Mouse (Mus musculus) megakaryocyte, embryonic 14.5 days (primary cell): ENCODE data around the gene Fam155a. TPM values are rescaled to one million over a fixed set of nuclear protein-coding genes. Genes with fewer than 3 reads are reported as not detected.

ENCODE experiments used
- H3K27me3 ChIP-seq: replicated peaks from 2 replicates; pipeline ENCODE3; 2012; ENCODE audit warnings: inconsistent platforms
- H3K36me3 ChIP-seq: replicated peaks from 2 replicates; pipeline ENCODE3; 2012; ENCODE audit warnings: low read length, inconsistent platforms, mixed read lengths
- H3K4me1 ChIP-seq: 2 replicates; pipeline ENCODE4 v1.6.1; 2012; ENCODE audit warnings: inconsistent platforms
- H3K4me3 ChIP-seq: replicated peaks from 2 replicates; pipeline ENCODE3; 2012; ENCODE audit warnings: moderate library complexity, mild to moderate bottlenecking, inconsistent platforms
- H3K9me3 ChIP-seq: 2 replicates; pipeline ENCODE4 v1.6.1; 2012; ENCODE audit warnings: inconsistent platforms
- FLI1 ChIP-seq: IDR thresholded peaks from 2 replicates; pipeline ENCODE4 v1.6.1; 2012; ENCODE audit warnings: low read length, inconsistent platforms, mixed read lengths
- GATA1 ChIP-seq: IDR thresholded peaks from 3 replicates; pipeline ENCODE4 v1.6.1; 2012; ENCODE audit warnings: mixed read lengths, low read length, inconsistent platforms, borderline replicate concordance
- polyA plus RNA-seq: library from polyadenylated mRNA; stranded (reverse); fragments of >175 nt; gene quantifications from 2 replicates; pipeline ENCODE4 v1.2.3, GENCODE M21; 2012; ENCODE audit warnings: low replicate concordance; ENCODE audit not compliant: insufficient read depth

The Fam155a gene
- polyA plus RNA-seq, 1 experiment, result 0.10 TPM

DNA sequence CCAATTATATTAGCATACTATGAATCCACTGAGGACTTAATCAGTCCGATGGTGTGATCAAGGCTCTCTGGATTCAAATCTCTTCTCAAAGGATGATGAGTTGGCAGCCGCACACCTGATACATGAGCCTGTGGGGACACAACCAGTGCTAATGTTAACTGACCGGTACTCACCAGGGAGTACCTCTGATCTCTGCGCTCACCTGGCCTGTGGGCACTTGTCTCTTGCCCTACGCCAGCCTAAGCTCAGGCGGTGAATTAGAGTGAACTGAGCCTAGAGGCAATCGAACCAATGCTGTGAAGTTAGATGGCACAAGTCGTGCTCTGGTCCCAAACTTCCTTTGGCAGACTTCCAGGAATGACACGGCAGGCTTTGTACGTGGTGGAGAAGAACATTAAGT lies 9.4 kb upstream of the Fam155a start:
- H3K27me3 ChIP-seq, result no peaks in the 10 kb centered on the region
- peaks cover 42% of the 10 kb centered on the region for H3K9me3 ChIP-seq
- H3K4me1 ChIP-seq, result no peaks in the 10 kb centered on the region
- H3K36me3 ChIP-seq, result no peaks in the 10 kb centered on the region
- no peak for TF ChIP-seq GATA1
- TF ChIP-seq FLI1, result no peak
- no peak overlapping the region for H3K4me3 ChIP-seq

DNA sequence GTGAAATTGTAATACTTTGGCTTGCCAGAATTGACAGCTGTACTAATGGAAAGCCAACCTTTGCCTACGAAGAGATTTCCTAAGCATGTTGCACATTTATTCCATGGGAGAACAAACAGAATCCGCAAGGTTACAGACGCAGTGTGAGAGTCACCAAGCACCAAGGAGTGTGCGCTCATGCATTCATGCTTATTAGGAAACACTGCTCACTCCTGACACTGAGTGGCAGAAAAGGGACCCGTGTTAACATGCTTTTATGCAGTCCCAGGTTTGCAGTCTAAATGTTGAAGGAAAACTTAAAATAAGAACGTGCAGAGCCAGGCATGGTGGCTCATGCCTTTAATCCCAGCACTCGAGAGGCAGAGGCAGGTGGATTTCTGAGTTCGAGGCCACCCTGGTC lies 7.2 kb upstream of the Fam155a start:
- no peaks in the 10 kb centered on the region for H3K27me3 ChIP-seq
- H3K4me1 ChIP-seq, result no peaks in the 10 kb centered on the region
- TF ChIP-seq FLI1 (no peak), GATA1 (no peak)
- H3K36me3 ChIP-seq, result no peaks in the 10 kb centered on the region
- H3K9me3 ChIP-seq, result peaks cover 42% of the 10 kb centered on the region
- no peak overlapping the region for H3K4me3 ChIP-seq

DNA sequence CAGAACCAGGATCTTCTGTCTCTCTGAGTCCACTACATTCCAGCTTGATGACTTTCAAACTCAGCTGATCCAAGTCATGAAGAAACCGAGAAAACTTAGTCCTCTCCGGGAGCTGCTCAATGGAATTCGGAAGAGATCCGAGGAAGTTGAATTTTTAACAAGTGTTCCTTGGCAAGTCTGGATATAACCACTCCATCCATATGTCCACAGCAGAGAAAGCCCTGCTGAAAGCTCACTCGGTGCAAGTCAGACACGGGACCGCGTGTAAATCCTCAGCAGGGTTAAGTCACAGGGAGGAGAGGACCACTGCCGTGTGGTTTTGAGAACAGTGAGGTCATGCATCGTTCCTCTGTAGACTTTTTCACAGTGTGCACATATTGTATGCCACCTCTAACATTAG lies 5.9 kb upstream of the Fam155a start:
- Histone ChIP-seq H3K36me3 (no peaks in the 10 kb centered on the region), H3K4me1 (no peaks in the 10 kb centered on the region), H3K27me3 (peaks cover 10% of the 10 kb centered on the region), H3K4me3 (no peak overlapping the region), H3K9me3 (peaks cover 33% of the 10 kb centered on the region)
- no peak for TF ChIP-seq GATA1
- TF ChIP-seq FLI1, result no peak

DNA sequence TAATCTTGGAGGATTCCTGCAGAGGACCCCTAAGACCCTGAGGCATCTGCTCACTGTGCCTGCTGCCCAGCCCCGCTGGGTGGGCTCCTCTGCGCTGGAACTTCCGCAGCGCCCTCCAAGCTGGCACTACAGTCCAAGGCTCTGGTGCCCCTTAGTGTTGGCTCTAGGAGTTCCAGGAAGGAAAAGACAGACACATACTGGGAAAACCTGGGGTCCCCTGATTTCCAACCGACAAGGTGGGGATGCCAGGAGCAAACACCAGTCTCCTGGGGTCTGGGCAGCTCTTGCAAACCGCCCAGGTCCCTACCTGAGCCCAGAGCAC lies 1.5 kb upstream of the Fam155a start:
- Histone ChIP-seq H3K36me3 (no peaks in the 10 kb centered on the region), H3K9me3 (peaks cover 26% of the 10 kb centered on the region), H3K27me3 (peaks cover 31% of the 10 kb centered on the region), H3K4me3 (no peak overlapping the region), H3K4me1 (no peaks in the 10 kb centered on the region)
- no peak for TF ChIP-seq GATA1
- TF ChIP-seq FLI1, result no peak

DNA sequence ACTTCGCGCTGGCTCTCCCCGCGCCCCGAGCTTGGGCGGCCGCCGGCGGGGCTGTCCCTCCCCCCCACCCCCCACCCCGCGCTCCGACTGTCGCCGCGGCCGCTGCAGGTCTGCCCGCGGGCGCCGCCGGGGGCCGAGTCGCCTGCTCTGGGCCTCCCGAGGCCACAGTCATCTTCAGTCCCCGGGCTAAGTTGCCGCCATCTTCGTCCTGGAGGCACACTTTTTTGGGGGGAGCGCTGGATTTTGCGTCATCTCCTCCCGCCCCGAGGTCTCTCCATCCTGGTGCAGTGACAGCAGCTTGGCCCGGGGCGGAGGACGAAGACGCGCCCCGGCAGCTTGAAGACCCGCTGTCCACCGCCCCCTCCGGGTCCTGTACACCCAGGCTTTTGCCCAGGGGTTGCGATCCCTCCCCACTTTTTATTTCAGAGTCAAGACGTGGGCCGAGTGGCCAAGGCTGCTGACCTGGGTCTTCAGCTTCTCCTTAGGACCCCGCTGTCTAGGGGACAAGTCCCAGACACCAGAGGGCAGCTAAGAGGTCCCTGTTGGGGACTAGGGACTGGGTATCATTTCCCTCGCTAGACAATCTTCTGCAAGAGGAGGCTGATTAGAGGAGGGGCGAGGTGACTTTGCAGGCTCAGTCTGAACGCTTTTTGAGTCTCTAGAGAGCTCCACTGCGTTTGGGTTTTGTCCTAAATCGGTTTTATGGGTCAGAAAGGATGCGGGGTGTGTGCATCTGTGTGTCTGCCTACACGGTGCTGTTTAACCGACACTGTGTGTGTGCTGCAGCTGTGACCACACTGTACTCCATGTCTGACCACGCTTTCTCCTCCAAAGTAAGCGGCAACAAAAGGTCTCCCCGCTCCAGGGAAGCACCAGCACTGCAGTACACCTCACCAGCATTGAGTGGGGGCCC lies 901 bp upstream of the Fam155a start:
- TF ChIP-seq GATA1 (no peak), FLI1 (no peak)
- peaks cover 31% of the 10 kb centered on the region for H3K27me3 ChIP-seq
- no peaks in the 10 kb centered on the region for H3K4me1 ChIP-seq
- no peaks in the 10 kb centered on the region for H3K36me3 ChIP-seq
- peaks cover 26% of the 10 kb centered on the region for H3K9me3 ChIP-seq
- H3K4me3 ChIP-seq, result no peak overlapping the region

DNA sequence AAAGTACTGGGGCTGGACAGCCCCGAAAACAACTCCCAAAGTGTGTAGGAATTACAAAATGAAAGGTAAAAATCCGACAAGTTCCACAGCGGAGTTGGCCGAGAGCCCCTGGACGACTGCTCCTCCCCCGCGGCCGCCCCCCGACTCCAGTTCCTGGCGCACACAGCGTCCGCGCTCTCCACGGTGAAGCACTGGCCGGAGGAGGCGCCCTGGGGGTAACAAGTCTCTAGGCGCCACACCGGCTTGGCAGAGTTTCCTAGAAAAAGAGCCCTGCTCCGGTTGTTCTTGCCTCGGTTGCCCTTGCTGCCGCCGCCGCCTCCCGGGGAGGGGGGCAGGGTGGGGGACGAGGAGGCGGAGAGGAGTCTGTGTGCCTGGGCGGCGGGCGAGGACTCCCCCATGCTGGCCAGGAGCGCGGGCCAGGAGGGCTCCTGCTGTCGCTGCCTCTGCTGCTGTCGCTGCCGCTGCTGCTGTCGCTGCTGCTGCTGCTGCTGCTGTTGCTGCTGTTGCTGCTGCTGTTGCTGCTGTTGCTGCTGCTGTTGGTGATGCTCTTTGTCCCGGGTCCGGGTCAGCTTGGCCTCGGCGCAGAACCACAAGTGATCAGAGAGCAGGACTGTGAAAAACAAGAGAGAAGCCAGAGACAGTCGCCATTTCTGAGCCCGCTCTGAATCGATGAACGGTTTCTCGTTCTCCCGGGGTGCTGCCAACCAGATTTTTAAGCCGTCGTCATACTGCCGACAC lies 531 bp downstream of the Fam155a start:
- Histone ChIP-seq H3K4me3 (no peak overlapping the region), H3K4me1 (no peaks in the 10 kb centered on the region), H3K27me3 (peaks cover 31% of the 10 kb centered on the region), H3K9me3 (peaks cover 17% of the 10 kb centered on the region), H3K36me3 (no peaks in the 10 kb centered on the region)
- TF ChIP-seq GATA1, result no peak
- TF ChIP-seq FLI1, result no peak

DNA sequence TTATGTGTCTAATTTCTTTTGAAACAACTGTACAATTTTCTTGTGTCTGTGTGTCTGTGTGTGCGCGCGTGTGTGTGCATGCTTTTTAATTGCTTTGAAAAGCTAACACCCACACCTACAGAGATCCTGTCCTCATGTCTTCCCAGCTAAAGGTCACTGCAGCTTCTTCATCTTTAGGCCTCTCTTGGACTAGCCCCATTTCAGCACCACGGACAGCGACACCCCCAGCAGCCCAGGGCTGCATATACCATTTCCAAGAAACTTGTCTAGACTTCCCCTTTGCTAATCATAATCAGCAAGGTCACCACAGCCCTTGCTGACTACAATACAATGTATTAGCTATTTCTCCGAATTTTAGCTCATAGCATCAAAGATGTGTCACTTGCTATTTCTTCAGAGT lies 1.9 kb downstream of the Fam155a start:
- peaks cover 31% of the 10 kb centered on the region for H3K27me3 ChIP-seq
- no peaks in the 10 kb centered on the region for H3K36me3 ChIP-seq
- TF ChIP-seq GATA1, result no peak
- TF ChIP-seq FLI1, result no peak
- no peak overlapping the region for H3K4me3 ChIP-seq
- H3K4me1 ChIP-seq, result no peaks in the 10 kb centered on the region
- H3K9me3 ChIP-seq, result peaks cover 13% of the 10 kb centered on the region

DNA sequence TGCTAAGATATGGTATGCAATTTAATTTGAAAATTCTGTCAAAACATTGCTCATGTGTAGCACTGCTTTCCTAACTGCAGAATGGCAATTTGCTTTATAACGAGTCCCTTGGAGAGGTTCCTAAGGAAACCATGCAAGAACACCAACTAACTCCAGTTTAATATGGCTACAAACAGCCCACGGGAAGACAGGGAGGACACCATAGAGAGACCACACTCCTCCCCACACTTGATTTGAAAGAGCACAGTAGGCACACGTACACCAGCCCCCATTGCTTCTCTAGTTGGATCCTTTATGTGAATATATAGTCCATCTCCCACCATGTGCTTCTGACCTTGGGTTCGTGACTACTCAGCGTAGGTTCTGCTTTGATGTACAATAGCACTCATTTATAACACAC lies 35.8 kb downstream of the Fam155a start:
- H3K36me3 ChIP-seq, result no peaks in the 10 kb centered on the region
- TF ChIP-seq GATA1 (no peak), FLI1 (no peak)
- no peaks in the 10 kb centered on the region for H3K27me3 ChIP-seq
- H3K4me1 ChIP-seq, result no peaks in the 10 kb centered on the region
- no peak overlapping the region for H3K4me3 ChIP-seq
- H3K9me3 ChIP-seq, result no peaks in the 10 kb centered on the region

DNA sequence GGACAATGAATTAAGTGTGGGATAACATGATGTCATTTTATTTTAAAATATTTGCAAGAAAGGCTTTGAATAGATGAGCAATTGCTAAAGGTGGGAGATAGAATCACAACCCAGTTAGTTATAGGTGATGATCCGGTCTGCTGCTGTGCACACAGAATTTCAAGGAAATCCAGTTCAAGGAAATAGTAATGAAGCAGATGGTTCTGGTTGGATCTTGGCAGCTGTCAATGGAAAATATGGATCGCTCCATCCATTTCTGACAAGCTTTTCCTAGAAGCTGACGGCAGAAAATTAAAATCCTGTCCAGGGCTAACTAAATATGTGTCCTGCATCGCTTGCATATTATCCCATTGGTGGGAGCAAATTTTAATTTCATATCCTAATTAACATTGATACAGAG lies 61.2 kb downstream of the Fam155a start:
- H3K36me3 ChIP-seq, result no peaks in the 10 kb centered on the region
- H3K4me1 ChIP-seq, result no peaks in the 10 kb centered on the region
- peaks cover 5% of the 10 kb centered on the region; the same call in 1 of the 2 replicates for H3K9me3 ChIP-seq
- H3K27me3 ChIP-seq, result no peaks in the 10 kb centered on the region
- TF ChIP-seq FLI1 (no peak), GATA1 (no peak)
- H3K4me3 ChIP-seq, result no peak overlapping the region

DNA sequence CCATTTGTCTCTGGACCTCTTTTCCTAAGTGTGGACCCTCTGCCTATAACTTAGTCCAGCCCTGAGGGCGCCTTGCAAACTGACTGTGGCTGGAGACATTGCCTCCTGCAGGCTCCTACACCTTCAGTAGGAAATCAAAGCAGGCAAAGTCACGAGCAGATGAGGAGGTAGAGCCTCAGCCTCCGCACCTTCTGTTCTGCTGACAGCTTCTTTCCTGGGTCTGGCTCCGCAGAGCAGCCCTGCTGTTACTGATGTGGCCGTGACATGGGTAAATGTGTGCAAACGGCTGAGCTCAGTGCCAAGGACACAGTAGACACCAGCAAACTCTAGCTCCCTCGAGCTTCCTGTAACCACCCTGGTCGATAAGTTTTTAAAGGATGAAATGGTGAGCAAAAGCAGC lies 63.5 kb downstream of the Fam155a start:
- no peaks in the 10 kb centered on the region for H3K36me3 ChIP-seq
- peaks cover 5% of the 10 kb centered on the region; the same call in 1 of the 2 replicates for H3K9me3 ChIP-seq
- no peaks in the 10 kb centered on the region for H3K27me3 ChIP-seq
- no peak overlapping the region for H3K4me3 ChIP-seq
- no peaks in the 10 kb centered on the region for H3K4me1 ChIP-seq
- TF ChIP-seq GATA1 (no peak), FLI1 (no peak)
